Mouse (Mus musculus): ENCODE data around the gene Snapc3.

GRCm38 (mm10) chr4:83514976-83515669 is 97.6 kb downstream of the Snapc3 start:
- peak; percentile 52 for TF ChIP-seq CTCF (IDR thresholded peaks at IDR 0.05; ENCODE audit: extremely low read depth, insufficient read depth, low read length)
- TF ChIP-seq POLR2A (IDR thresholded peaks at IDR 0.05; ENCODE audit: extremely low read depth, insufficient read depth, low read length) = no peak
